ENCODE assay signal across 9 mouse cellular contexts in the genomic region with DNA sequence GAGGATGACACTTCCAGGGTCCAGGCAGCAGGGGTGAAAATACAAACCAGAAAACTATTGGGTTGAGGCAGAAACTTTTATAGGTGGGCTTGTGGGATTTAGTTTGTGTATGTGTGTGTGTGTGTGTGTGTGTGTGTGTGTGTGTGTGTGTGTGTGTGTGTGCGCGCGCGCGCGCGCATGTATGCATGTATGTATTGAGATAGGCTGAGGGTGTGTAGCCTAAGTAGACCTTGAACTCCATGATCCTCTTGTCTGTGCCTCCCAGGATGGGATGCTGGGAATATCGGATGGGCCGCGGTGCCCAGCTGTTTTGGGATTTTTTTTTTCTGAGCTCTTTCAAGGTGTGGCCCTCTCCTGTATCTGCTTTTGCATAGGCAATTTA. TPM values are rescaled to one million over a fixed set of nuclear protein-coding genes. Genes with fewer than 3 reads are reported as not detected.
A peak's percentile ranks its signal among the peaks of the same experiment; 100 is the strongest.
DNase-seq lines count a peak whose midpoint lies in the region; ATAC-seq and TF ChIP-seq lines count a peak whose summit lies in the region.
"Had no signal": no experiment of that assay in that cellular context is flagged by ENCODE, and none has a peak within 500 bp of the region (broad histone marks: within the 10 kb centered on the region; RNA-seq: fewer than 3 reads in every experiment).

No protein-coding gene starts in this region.

- H3K79me2 ChIP-seq in heart, adult 2 months (replicated peaks; ENCODE audit: control insufficient read depth, insufficient read depth, low read length) = peaks cover 2% of the 10 kb centered on the region; the same call in 1 of the 2 replicates

- H3K27me3 ChIP-seq in heart, adult 2 months (ENCODE audit: control insufficient read depth, insufficient read depth, low read length) = no peaks in the 10 kb centered on the region
- no peaks in the 10 kb centered on the region for H3K27me3 ChIP-seq in forebrain, embryonic 14.5 days (replicated peaks; ENCODE audit: control insufficient read depth, insufficient read depth, low read length)
- H3K27me3 ChIP-seq in liver, embryonic 13.5 days = peaks cover 21% of the 10 kb centered on the region

- no peak overlapping the region for H3K9ac ChIP-seq in heart, adult 2 months (ENCODE audit: low read depth, low read length)
- H3K9ac ChIP-seq in forebrain, embryonic 14.5 days (ENCODE audit: low read length) = peak overlapping the region; percentile 81; the same call in 1 of the 2 replicates
- peak overlapping the region; percentile 84 for H3K9ac ChIP-seq in liver, embryonic 13.5 days

- no peaks in the 10 kb centered on the region for H3K9me3 ChIP-seq in forebrain, embryonic 14.5 days (replicated peaks; ENCODE audit: control insufficient read depth, low read length)
- H3K9me3 ChIP-seq in liver, embryonic 13.5 days (replicated peaks) = no peaks in the 10 kb centered on the region

- H3K36me3 ChIP-seq in heart, adult 2 months (ENCODE audit: control insufficient read depth, insufficient read depth, low read length) = no peaks in the 10 kb centered on the region
- peaks cover 28% of the 10 kb centered on the region for H3K36me3 ChIP-seq in forebrain, embryonic 14.5 days (ENCODE audit: control insufficient read depth, insufficient read depth, low read length)
- H3K36me3 ChIP-seq in liver, embryonic 13.5 days = peaks cover 31% of the 10 kb centered on the region

- intact Hi-C loops in heart, adult 2 months (cut with DNase I) = loop anchor here (2.0 kb wide), 1 partner anchor 38 kb away; a partner anchor contains a TSS

- TF ChIP-seq EP300 in heart, adult 2 months (IDR thresholded peaks at IDR 0.05; ENCODE audit: insufficient read depth, low read depth, low read length) = no peak

- WGBS in heart, adult 2 months = 58% methylated on average over 10 of the region's 10 CpGs
- 61% methylated on average over 5 of the region's 10 CpGs for WGBS in forebrain, embryonic 14.5 days
- WGBS in liver, embryonic 13.5 days (ENCODE audit: insufficient replicate concordance) = 54% methylated on average over 9 of the region's 10 CpGs

- peak overlapping the region; percentile 69 for H3K4me2 ChIP-seq in forebrain, embryonic 14.5 days (ENCODE audit: low read length)
- H3K4me2 ChIP-seq in liver, embryonic 13.5 days = peak overlapping the region; percentile 90

- peak overlapping the region; percentile 39 for H3K27ac ChIP-seq in heart, adult 2 months
- H3K27ac ChIP-seq in forebrain, embryonic 14.5 days (ENCODE audit: low read depth, low read length) = no peak overlapping the region
- H3K27ac ChIP-seq in liver, embryonic 13.5 days = no peak overlapping the region

- no peak for TF ChIP-seq POLR2A in heart, adult 2 months (IDR thresholded peaks at IDR 0.05; ENCODE audit: insufficient read depth, low read depth, low read length)

- H3K4me3 ChIP-seq in heart, adult 2 months = peak overlapping the region; percentile 87; the same call in 1 of the 2 replicates
- H3K4me3 ChIP-seq in forebrain, embryonic 14.5 days (ENCODE audit: low read depth, low read length) = peak overlapping the region; percentile 78; the same call in 1 of the 2 replicates
- H3K4me3 ChIP-seq in liver, embryonic 13.5 days (replicated peaks) = peak overlapping the region; percentile 80

- peaks cover 4% of the 10 kb centered on the region for H3K4me1 ChIP-seq in heart, adult 2 months (ENCODE audit: control insufficient read depth, insufficient read depth, low read length)
- peaks cover 4% of the 10 kb centered on the region; the same call in 1 of the 2 replicates for H3K4me1 ChIP-seq in forebrain, embryonic 14.5 days (ENCODE audit: control insufficient read depth, insufficient read depth, low read length)
- peaks cover 38% of the 10 kb centered on the region for H3K4me1 ChIP-seq in liver, embryonic 13.5 days (replicated peaks)

- no peak for TF ChIP-seq CTCF in heart, adult 2 months (IDR thresholded peaks at IDR 0.05)

- ATAC-seq in CD4-positive, CD25-positive, alpha-beta regulatory T cell, adult 4 months = peak; percentile 5
- peak; percentile 46 for ATAC-seq in forebrain, embryonic 14.5 days
- no peak for ATAC-seq in liver, embryonic 13.5 days (ENCODE audit: low read depth)
- no peak for ATAC-seq in frontal cortex, adult (ENCODE audit: low TSS enrichment)
- no peak for ATAC-seq in megakaryocyte-erythroid progenitor cell, adult 5-6 weeks (replicated peaks; ENCODE audit: low FRiP score, low TSS enrichment, poor library complexity, severe bottlenecking)

- no peak for DNase-seq in heart, adult 2 months
- DNase-seq in heart, adult 18-20 months = no peak
- no peak for DNase-seq in forebrain, embryonic 14.5 days (ENCODE audit: low spot score)
- no peak for DNase-seq in liver, embryonic 13.5 days
- no peak for DNase-seq in adipocyte (ENCODE audit: low spot score)

RNA-seq across cellular contexts. Expression of a gene that starts 0.4 kb away (rescaled TPM):
- total RNA-seq in heart, adult 2 months (2021) = 10 to 100 TPM in 1 of 2 experiments, 1 to 10 TPM in 1; 8.4 to 11.4 TPM
- 17.7 and 24.0 TPM in 2 replicates for polyA plus RNA-seq in heart, adult 2 months (2012; rRNA removed)
- 10 to 100 TPM; 11.7 to 12.4 TPM for total RNA-seq in heart, adult 18-20 months (2021)
- 10 to 100 TPM; 44.3 to 71.1 TPM for polyA plus RNA-seq in CD4-positive, CD25-positive, alpha-beta regulatory T cell, adult 4 months (2017; shearing (Covaris generic))
- polyA plus RNA-seq in forebrain, embryonic 14.5 days (2014; fragmentation: Nextera tagmentation; extraction: Ambion mirVana) = 23.4 and 25.7 TPM in 2 replicates
- polyA plus RNA-seq in liver, embryonic 13.5 days (2015; fragmentation: Nextera tagmentation; extraction: Ambion mirVana) = 21.3 and 24.3 TPM in 2 replicates
- total RNA-seq in megakaryocyte-erythroid progenitor cell, adult 5-6 weeks (2014; fragmentation: Nextera tagmentation) = 103 and 130 TPM in 2 replicates
- total RNA-seq in megakaryocyte-erythroid progenitor cell, adult 5-6 weeks (2017) = 18.6 and 45.0 TPM in 2 replicates

RNA-seq across cellular contexts. Expression of a gene that starts 1.8 kb away (rescaled TPM):
- total RNA-seq in heart, adult 2 months (2021) = 100 to 1,000 TPM; 167 to 190 TPM
- polyA plus RNA-seq in heart, adult 2 months (2012; rRNA removed) = 107 and 159 TPM in 2 replicates
- 100 to 1,000 TPM; 185 to 201 TPM for total RNA-seq in heart, adult 18-20 months (2021)
- under 1 TPM in 1 of 2 experiments, not detected in 1; 0.12 TPM for polyA plus RNA-seq in CD4-positive, CD25-positive, alpha-beta regulatory T cell, adult 4 months (2017; shearing (Covaris generic))
- 0.38 and 1.1 TPM in 2 replicates for polyA plus RNA-seq in forebrain, embryonic 14.5 days (2014; fragmentation: Nextera tagmentation; extraction: Ambion mirVana)
- polyA plus RNA-seq in liver, embryonic 13.5 days (2015; fragmentation: Nextera tagmentation; extraction: Ambion mirVana) = 0.75 and 1.1 TPM in 2 replicates
- not detected in 2 replicates for total RNA-seq in megakaryocyte-erythroid progenitor cell, adult 5-6 weeks (2014; fragmentation: Nextera tagmentation)
- total RNA-seq in megakaryocyte-erythroid progenitor cell, adult 5-6 weeks (2017) = not detected in 2 replicates

RNA-seq across cellular contexts. Expression of a gene that starts 16.7 kb away (rescaled TPM):
- not detected for total RNA-seq in heart, adult 2 months (2021)
- polyA plus RNA-seq in heart, adult 2 months (2012; rRNA removed) = 0.06 TPM in 1 of 2 replicates, not detected in the other
- not detected for total RNA-seq in heart, adult 18-20 months (2021)
- polyA plus RNA-seq in CD4-positive, CD25-positive, alpha-beta regulatory T cell, adult 4 months (2017; shearing (Covaris generic)) = under 1 TPM in 1 of 2 experiments, not detected in 1; 0.24 TPM
- polyA plus RNA-seq in forebrain, embryonic 14.5 days (2014; fragmentation: Nextera tagmentation; extraction: Ambion mirVana) = 0.18 and 0.48 TPM in 2 replicates
- 0.05 and 0.08 TPM in 2 replicates for polyA plus RNA-seq in liver, embryonic 13.5 days (2015; fragmentation: Nextera tagmentation; extraction: Ambion mirVana)
- total RNA-seq in megakaryocyte-erythroid progenitor cell, adult 5-6 weeks (2014; fragmentation: Nextera tagmentation) = not detected in 2 replicates
- total RNA-seq in megakaryocyte-erythroid progenitor cell, adult 5-6 weeks (2017) = not detected in 2 replicates
- total RNA-seq: layer of hippocampus, postnatal 10 days had no signal

RNA-seq across cellular contexts. Expression of a gene that starts 18.2 kb away (rescaled TPM):
- 1 to 10 TPM; 8.5 to 9.5 TPM for total RNA-seq in heart, adult 2 months (2021)
- 8.6 and 10.1 TPM in 2 replicates for polyA plus RNA-seq in heart, adult 2 months (2012; rRNA removed)
- 10 to 100 TPM; 10.5 to 12.0 TPM for total RNA-seq in heart, adult 18-20 months (2021)
- 10 to 100 TPM; 26.7 to 35.3 TPM for polyA plus RNA-seq in CD4-positive, CD25-positive, alpha-beta regulatory T cell, adult 4 months (2017; shearing (Covaris generic))
- polyA plus RNA-seq in forebrain, embryonic 14.5 days (2014; fragmentation: Nextera tagmentation; extraction: Ambion mirVana) = 14.2 and 16.8 TPM in 2 replicates
- polyA plus RNA-seq in liver, embryonic 13.5 days (2015; fragmentation: Nextera tagmentation; extraction: Ambion mirVana) = 6.8 and 8.0 TPM in 2 replicates
- total RNA-seq in megakaryocyte-erythroid progenitor cell, adult 5-6 weeks (2014; fragmentation: Nextera tagmentation) = 14.3 and 20.0 TPM in 2 replicates
- total RNA-seq in megakaryocyte-erythroid progenitor cell, adult 5-6 weeks (2017) = 16.3 and 18.9 TPM in 2 replicates

RNA-seq across cellular contexts. Expression of a gene that starts 37.6 kb away (rescaled TPM):
- 1 to 10 TPM; 4.0 to 4.3 TPM for total RNA-seq in heart, adult 2 months (2021)
- polyA plus RNA-seq in heart, adult 2 months (2012; rRNA removed) = 4.6 and 5.9 TPM in 2 replicates
- total RNA-seq in heart, adult 18-20 months (2021) = 1 to 10 TPM; 3.5 to 3.6 TPM
- 10 to 100 TPM in 1 of 2 experiments, 1 to 10 TPM in 1; 8.6 to 10.2 TPM for polyA plus RNA-seq in CD4-positive, CD25-positive, alpha-beta regulatory T cell, adult 4 months (2017; shearing (Covaris generic))
- 8.4 and 9.8 TPM in 2 replicates for polyA plus RNA-seq in forebrain, embryonic 14.5 days (2014; fragmentation: Nextera tagmentation; extraction: Ambion mirVana)
- polyA plus RNA-seq in liver, embryonic 13.5 days (2015; fragmentation: Nextera tagmentation; extraction: Ambion mirVana) = 20.2 and 25.3 TPM in 2 replicates
- total RNA-seq in megakaryocyte-erythroid progenitor cell, adult 5-6 weeks (2014; fragmentation: Nextera tagmentation) = 28.7 and 31.2 TPM in 2 replicates
- 16.4 and 22.4 TPM in 2 replicates for total RNA-seq in megakaryocyte-erythroid progenitor cell, adult 5-6 weeks (2017)

Comparison
In these comparisons a context has a peak if more than half of its experiments do, and no peak if none do; other contexts are left out.
1. ATAC-seq: peak in CD4-positive, CD25-positive, alpha-beta regulatory T cell, adult 4 months (single experiment) and forebrain, embryonic 14.5 days (single experiment); none in liver, embryonic 13.5 days (single experiment), frontal cortex, adult (single experiment) and megakaryocyte-erythroid progenitor cell, adult 5-6 weeks (single experiment).
2. RNA of a gene that starts 1.8 kb away (polyA plus RNA-seq): 107 to 159 TPM in heart, adult 2 months; 0.75 to 1.1 TPM in liver, embryonic 13.5 days, 0.38 to 1.1 TPM in forebrain, embryonic 14.5 days and 0.12 TPM in CD4-positive, CD25-positive, alpha-beta regulatory T cell, adult 4 months; every median in the first group is over 10 times any median in the second.
3. Peak in every context shown above with its lines, with median percentiles within 50 percentile points of each other: H3K4me3 ChIP-seq.